Mouse (Mus musculus) embryo, embryonic 10.5 days (tissue): ENCODE data around the gene Slc35e3.
A peak's percentile ranks its signal among the peaks of the same experiment; 100 is the strongest.

Source experiments
- DNase-seq: peaks from one replicate; pipeline ENCODE4 v3.0.0-alpha.2; 2015; ENCODE audit warnings: low spot score

The Slc35e3 gene

GRCm38 (mm10) chr10:117746297-117746883, at the start of gene Slc35e3:
Gene Slc35e3, minus strand, starts transcription at chr10:117746365.
- peak; percentile 95 for DNase-seq

GRCm38 (mm10) chr10:117795206-117795605, 49.0 kb upstream of the Slc35e3 start:
- no peak for DNase-seq

DNA sequence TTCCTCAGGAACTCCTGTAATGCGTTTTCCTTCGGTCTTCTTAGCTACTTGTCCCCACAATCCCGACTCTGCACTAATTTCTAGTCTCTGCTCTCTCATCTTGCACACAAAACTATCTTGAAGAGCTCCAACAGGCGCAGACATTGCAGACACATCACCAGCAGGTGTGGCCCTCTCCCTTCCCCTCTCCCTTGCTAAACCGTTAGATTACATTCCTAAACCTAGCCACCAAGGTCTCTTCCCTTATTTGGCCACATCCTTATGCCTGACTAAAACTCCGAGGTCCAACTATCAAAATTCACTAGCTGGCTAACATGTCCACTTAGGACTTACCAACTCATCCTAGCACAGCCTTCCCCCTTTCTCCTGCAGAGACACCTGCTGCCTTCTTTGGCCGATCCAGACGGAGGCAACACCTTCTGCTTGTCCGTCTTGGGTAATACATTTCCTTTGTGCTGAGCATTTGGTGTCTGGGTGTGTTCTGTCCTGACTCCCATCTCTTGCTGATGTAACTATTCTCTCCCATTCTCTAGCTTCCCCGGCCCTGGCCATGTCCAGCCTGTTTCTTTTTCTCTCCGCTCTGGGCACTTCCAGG, 47.4 kb upstream of the Slc35e3 start:
- peak; percentile 12 for DNase-seq

DNA sequence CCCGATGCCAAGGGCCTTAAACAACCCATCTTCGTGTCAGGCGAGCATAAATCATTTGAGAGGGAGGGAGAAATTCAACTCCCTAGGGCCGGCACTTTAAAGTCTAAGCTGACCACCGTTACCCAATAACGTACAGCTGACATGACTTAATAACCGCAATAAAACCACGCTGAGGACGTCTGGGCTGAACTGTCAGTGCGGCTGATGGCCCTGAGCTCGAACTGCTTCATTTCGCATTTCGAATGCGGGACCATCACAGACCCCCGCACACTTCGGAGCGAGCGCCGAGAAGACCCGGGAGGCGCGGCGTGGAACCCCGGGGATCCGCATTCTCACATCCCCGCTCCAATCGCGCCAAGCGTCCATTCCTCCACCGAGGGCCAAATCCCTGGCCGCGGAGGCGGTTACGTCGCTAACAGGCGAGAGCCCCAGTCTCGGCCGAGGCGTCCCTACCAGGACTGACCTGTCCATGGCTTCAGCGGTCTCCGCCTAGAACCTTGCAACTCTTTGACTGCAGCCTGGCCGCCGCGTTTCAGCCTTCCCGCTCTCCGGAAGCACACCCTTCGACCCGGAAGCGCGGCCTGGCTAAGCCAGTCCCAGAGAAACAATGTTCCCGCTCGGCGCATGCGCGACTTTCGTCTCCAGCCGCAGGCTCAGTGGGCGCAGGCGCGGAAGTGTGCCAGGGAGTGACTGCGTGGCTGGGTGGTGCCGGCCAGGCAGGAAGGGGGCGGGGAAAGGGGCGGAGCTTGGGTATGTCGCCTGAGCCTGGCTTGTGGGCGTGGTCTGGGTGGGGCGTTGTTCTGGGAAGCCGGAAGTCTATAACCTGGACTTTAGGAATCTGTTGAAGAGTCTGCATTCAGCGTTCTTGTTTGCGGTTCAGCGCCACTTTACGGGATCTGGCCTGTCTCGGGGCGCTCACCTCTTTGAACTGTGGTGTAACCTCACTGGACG, 46.3 kb upstream of the Slc35e3 start, which contains the start of gene Nup107:
TSS of gene Nup107 (minus strand) at position 565 of the 951 bp plus-strand sequence.
- peak; percentile 100 for DNase-seq

- DNase-seq = no peak
Observed at GRCm38 (mm10) chr10:117791171-117791470, 45.0 kb upstream of the Slc35e3 start.

DNA sequence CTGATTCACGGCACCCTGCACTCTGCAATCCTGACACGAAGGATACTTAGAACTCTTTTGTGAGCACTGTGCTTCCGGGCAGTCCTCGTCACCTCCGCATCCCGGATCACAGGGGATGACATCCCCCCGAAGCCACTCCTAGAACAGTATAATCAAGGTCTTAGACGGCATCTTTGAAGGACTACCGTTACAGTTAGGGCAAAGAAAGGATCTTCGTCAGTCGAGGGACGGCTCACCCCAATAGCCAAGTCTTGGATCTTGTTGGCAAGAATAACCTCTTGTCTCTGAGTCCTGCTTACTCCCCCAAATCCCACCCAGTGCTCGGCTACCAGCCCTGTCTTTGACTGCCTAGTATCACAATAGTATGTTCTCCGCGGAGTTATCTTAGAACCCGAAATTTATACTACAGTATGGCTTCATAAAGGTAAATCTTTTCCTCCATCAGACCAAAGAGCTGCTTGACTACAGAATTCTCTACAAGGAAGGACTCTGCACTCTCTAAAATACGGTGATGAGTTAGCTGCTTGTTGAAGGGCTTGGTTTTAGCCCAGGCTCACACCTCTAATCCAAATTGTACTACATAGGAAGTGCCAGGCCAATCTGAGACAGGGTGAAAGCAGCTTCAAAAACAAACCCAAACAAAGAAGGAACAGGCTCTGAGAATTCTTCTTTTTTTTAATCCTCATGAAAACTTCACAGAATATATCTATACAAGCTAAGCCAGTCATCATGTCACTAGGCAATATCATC, 44.4 kb upstream of the Slc35e3 start:
- no peak for DNase-seq

GRCm38 (mm10) chr10:117790011-117790410, 43.8 kb upstream of the Slc35e3 start:
- DNase-seq = no peak

DNA sequence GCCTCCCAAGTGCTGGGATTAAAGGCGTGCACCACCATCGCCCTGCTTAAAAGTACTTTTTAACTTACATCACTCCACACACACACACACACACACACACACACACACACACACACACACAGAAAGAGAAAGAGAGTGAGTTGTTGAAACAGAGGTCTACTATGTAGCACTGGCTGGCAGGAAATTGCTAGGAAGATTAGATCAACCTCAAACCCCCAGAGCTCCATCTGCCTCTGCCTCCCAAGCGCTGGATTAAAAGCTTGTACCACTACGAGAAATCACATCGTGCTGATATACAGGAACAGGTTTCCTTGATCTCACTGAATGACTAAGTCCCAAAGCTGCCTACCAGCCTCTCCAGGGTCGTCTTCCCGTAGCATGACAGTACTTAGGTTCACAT, 38.5 kb upstream of the Slc35e3 start:
- DNase-seq = no peak

DNA sequence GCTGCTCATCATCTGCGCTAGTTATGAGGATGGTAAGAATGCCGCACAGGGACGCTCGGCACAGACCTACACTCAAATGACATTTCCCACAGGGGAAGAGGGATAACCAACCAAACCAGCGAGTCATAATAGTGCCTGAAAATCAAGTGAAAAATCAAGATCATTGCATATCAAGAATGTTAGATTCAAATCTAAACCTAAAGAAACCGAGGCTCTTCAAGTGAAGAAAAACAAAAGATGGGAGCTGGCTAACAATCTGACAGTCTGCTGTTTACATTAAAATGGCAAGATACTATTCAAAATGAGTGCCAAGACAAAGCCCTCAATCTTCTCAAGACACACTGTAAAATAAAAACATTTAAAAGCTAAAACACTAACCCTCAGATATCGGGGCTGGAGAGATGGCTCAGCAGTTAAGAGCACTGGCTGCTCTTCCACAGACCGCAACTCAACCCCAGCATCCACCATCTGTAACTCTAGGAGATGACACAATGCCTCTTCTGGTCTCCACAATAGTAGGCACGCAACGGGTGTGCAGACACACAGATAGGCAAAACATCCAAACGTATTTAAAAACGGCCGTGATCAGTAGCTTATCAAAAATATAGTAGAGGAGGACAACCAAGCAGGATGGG, 37.7 kb upstream of the Slc35e3 start:
- no peak for DNase-seq

- DNase-seq = no peak
Observed at GRCm38 (mm10) chr10:117782491-117783260, 36.5 kb upstream of the Slc35e3 start.

GRCm38 (mm10) chr10:117782056-117782455, 35.9 kb upstream of the Slc35e3 start:
- DNase-seq = no peak

- no peak for DNase-seq
Observed at GRCm38 (mm10) chr10:117781021-117781725, 35.0 kb upstream of the Slc35e3 start.

DNA sequence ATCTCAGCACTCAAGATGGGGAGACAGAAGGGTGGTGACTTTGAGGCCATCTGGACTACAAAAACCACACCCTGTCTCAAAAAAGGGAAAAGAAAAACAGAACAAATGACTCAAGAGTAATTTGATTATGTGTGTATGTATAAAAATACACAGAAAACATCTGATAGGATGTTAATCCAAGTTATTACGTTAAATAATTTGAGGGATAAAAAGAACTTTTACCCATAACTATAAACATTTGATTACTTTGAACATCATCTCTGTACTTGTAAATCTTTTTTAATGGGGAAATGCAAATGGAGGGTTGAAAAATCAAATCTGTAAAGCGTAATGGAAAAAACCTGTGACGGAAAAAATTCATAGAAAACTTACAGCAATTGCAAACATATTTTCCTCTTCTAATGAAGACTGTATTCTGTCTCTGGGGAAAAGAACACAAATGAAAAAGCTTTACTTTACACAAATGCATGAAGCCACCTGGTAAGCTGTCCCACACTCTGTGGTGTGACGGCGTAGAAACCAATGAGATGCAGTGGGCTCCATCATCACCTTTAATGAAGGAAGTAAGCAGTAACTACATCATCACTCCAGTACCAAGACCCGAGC, 34.2 kb upstream of the Slc35e3 start:
- no peak for DNase-seq

DNA sequence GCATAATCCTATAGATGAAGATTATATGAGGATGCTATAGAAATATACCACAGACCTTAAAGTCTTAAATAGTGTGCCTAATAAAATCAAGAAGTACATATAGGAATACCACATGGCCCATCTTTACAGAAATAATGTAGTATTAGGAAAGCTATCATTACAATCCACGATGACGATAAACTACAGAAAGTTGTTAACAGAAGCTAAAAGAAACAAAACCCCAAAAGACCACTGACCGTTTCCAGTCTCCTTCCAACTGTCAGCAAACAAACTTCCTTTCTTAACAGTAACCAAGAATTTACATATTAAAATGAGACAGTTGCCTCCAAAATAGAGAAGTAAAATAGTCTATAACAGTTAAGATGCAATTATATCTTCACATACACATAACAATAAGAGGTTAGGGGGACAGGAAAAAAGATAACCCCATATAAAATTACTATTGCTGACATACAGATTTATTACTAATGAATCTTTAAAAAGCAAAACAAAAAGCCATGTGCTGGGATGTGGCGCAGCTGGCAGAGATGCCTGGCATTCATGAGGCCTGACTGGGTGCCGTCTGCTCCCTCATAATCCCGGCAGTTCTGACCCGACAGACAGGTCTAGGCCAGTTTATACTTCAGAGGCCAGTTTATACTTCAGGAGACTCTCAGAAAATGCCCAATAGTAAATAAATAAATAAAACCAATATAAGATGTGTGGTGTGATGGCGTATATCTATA, 33.6 kb upstream of the Slc35e3 start:
- no peak for DNase-seq

GRCm38 (mm10) chr10:117778951-117779350, 32.8 kb upstream of the Slc35e3 start:
- DNase-seq = no peak

DNA sequence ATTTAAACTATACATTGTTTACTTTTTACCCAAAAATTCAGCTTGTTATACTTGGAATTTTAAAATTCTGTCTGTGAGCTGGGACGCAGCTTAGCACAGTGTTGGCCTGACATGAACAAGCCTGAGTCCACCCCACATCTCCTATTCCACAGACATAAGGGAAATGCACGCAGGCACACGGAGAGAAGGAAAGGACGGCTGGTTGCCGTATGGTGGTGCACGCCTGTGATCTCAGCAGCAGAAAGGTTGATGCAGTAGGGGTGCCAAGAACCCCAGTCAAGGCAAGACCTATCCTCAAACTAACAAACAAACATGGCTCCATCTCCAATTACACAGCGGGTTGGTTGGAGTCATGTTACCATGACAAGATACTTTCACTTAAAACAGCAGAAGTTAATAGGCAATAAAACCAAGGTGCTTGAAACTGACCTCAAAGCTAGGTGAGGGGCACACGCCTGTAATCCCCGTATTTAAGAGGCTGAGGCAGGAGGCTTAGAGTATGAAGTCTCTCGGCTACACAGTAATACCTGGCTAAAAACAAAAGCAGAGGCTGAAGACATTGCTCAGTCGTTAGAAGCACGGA, 32.3 kb upstream of the Slc35e3 start:
- DNase-seq = no peak

DNA sequence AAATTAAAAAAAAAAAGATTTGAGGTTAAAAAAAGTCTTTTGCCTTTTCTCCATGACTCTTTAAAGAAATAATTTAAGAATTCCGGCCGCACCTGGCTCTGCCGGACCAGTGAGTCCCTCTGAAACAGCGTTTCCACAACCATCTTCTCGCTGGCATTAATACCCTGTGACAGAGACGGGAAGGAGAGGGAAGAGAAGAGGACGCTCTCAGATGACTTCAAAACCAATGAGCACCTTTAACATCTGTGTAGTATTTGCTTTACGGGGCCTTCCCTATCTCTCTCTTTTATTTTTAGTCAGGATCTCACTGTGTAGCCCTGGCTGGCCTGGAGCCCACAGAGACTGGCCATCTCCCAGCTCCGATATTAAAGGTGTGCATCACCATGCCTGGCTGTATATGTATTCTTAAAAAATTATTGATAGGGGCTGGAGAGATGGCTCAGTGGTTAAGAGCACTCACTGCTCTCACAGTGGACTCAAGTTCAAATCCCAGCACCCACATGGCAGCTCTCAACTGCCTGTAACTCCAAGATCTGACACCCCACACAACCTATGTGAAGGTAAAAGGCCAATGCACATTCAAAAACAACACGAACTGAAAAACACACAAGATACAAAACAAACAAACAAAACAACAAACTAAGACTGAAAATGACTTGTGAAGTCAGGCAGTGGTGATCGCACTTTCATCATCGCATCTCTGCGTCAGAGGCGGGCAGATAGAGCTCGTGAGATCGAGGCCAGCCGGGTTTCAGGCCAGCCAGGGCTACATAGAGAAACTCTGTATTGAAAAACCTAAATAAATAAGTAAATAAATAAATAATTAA, 31.5 kb upstream of the Slc35e3 start:
- no peak for DNase-seq

DNA sequence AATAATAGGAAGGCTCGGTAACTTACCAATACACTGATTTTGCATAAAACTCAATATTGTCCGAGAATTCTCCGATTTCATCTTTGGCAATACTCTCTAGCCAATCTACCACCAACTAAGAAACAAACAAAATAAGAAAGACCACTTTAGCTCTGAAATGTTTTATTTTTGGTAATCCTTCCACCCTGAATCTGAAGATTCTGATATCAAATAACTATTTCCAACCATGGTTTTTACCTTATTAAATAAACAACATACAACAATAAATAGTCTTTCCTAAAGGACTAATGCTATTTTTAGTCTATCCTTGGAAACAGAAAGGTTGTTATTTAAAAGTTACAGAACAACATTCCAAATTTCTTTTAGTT, 30.9 kb upstream of the Slc35e3 start:
- DNase-seq = no peak
